9 mouse cellular contexts compared by ENCODE assay signal in genomic region chr10:45486603-45486946, GRCm38 (mm10). TPM values are rescaled to one million over a fixed set of nuclear protein-coding genes. Genes with fewer than 3 reads are reported as not detected.
DNase-seq lines count a peak whose midpoint lies in the region; ATAC-seq and TF ChIP-seq lines count a peak whose summit lies in the region.
"Had no signal": no experiment of that assay in that cellular context is flagged by ENCODE, and none has a peak within 500 bp of the region (broad histone marks: within the 10 kb centered on the region; RNA-seq: fewer than 3 reads in every experiment).

No protein-coding gene starts in this region.

- TF ChIP-seq CTCF in kidney, adult 2 months (conservative IDR thresholded peaks at IDR 0.05; ENCODE audit: insufficient read depth, insufficient read length, low read depth, low read length), result no peak
- TF ChIP-seq CTCF in cortical plate, adult 2 months (IDR thresholded peaks at IDR 0.05; ENCODE audit: extremely low read depth, insufficient read depth, low read length), result no peak

- TF ChIP-seq POLR2A in kidney, adult 2 months (IDR thresholded peaks at IDR 0.05; ENCODE audit: low read depth, low read length), result no peak
- TF ChIP-seq POLR2A in cortical plate, adult 2 months (IDR thresholded peaks at IDR 0.05; ENCODE audit: extremely low read depth, insufficient read depth, low read length), result no peak

- H3K4me2 ChIP-seq in hindbrain, embryonic 11.5 days (replicated peaks; ENCODE audit: low read depth, low read length), result peak overlapping the region; percentile 84
- peak overlapping the region; percentile 63 for H3K4me2 ChIP-seq in midbrain, embryonic 12.5 days (replicated peaks)

- no peaks in the 10 kb centered on the region for H3K4me1 ChIP-seq in kidney, adult 2 months (ENCODE audit: control insufficient read depth, insufficient read depth, low read length)
- no peaks in the 10 kb centered on the region for H3K4me1 ChIP-seq in cortical plate, adult 2 months (ENCODE audit: control insufficient read depth, insufficient read depth, low read length)
- H3K4me1 ChIP-seq in hindbrain, embryonic 11.5 days (replicated peaks; ENCODE audit: control insufficient read depth, insufficient read depth, low read length), result no peaks in the 10 kb centered on the region
- no peaks in the 10 kb centered on the region for H3K4me1 ChIP-seq in midbrain, embryonic 12.5 days

- no peaks in the 10 kb centered on the region for H3K36me3 ChIP-seq in kidney, adult 2 months (ENCODE audit: control insufficient read depth, insufficient read depth, low read length)
- H3K36me3 ChIP-seq in hindbrain, embryonic 11.5 days (ENCODE audit: control insufficient read depth, insufficient read depth, low read length), result no peaks in the 10 kb centered on the region
- H3K36me3 ChIP-seq in midbrain, embryonic 12.5 days, result no peaks in the 10 kb centered on the region

- peak overlapping the region; percentile 57; the same call in 1 of the 2 replicates for H3K4me3 ChIP-seq in kidney, adult 2 months (ENCODE audit: insufficient read depth, low read depth, low read length)
- peak overlapping the region; percentile 73 for H3K4me3 ChIP-seq in cortical plate, adult 2 months (ENCODE audit: insufficient read depth, low read length)
- H3K4me3 ChIP-seq in hindbrain, embryonic 11.5 days (ENCODE audit: low read depth, low read length), result peak overlapping the region; percentile 71
- peak overlapping the region; percentile 70 for H3K4me3 ChIP-seq in midbrain, embryonic 12.5 days

- WGBS in kidney, adult 2 months, result under 1% methylated on average over 40 of the region's 40 CpGs
- under 1% methylated on average over 40 of the region's 40 CpGs for WGBS in hindbrain, embryonic 11.5 days
- WGBS in midbrain, embryonic 12.5 days, result under 1% methylated on average over 40 of the region's 40 CpGs

- no peaks in the 10 kb centered on the region for H3K9me3 ChIP-seq in hindbrain, embryonic 11.5 days (ENCODE audit: control insufficient read depth, low read length)
- H3K9me3 ChIP-seq in midbrain, embryonic 12.5 days, result no peaks in the 10 kb centered on the region

- H3K27me3 ChIP-seq in kidney, adult 2 months (replicated peaks; ENCODE audit: control insufficient read depth, insufficient read depth, low read length), result peaks cover 5% of the 10 kb centered on the region
- no peaks in the 10 kb centered on the region for H3K27me3 ChIP-seq in hindbrain, embryonic 11.5 days (ENCODE audit: control insufficient read depth, insufficient read depth, low read length)
- H3K27me3 ChIP-seq in midbrain, embryonic 12.5 days, result no peaks in the 10 kb centered on the region

- peak overlapping the region; percentile 77 for H3K9ac ChIP-seq in hindbrain, embryonic 11.5 days (ENCODE audit: low read depth, low read length)
- peak overlapping the region; percentile 78 for H3K9ac ChIP-seq in midbrain, embryonic 12.5 days (replicated peaks)

- DNase-seq in kidney, adult 2 months, result no peak
- no peak for DNase-seq in kidney, postnatal 25 days
- no peak for DNase-seq in hindbrain, embryonic 11.5 days (ENCODE audit: low spot score)
- DNase-seq in ovary, postnatal 36 days (ENCODE audit: low spot score), result no peak
- no peak for DNase-seq in adrenal gland, adult 8-10 months
- no peak for DNase-seq in kidney, postnatal 14 days

- no peak; the same call in 1 of the 2 replicates for ATAC-seq in hindbrain, embryonic 11.5 days (ENCODE audit: low FRiP score)
- ATAC-seq in midbrain, embryonic 12.5 days (ENCODE audit: low FRiP score, low read depth), result no peak
- ATAC-seq: Patski had no signal

- no peak overlapping the region for H3K27ac ChIP-seq in kidney, adult 2 months (ENCODE audit: insufficient read depth, low read depth, low read length)
- H3K27ac ChIP-seq in cortical plate, adult 2 months (ENCODE audit: insufficient read depth, low read length), result no peak overlapping the region
- H3K27ac ChIP-seq in hindbrain, embryonic 11.5 days (ENCODE audit: low read depth, low read length), result peak overlapping the region; percentile 90; the same call in 1 of the 2 replicates
- H3K27ac ChIP-seq in midbrain, embryonic 12.5 days (replicated peaks), result peak overlapping the region; percentile 94

RNA-seq across cellular contexts. Expression of gene Lin28b, which starts 0.4 kb away (rescaled TPM):
- polyA plus RNA-seq in kidney, adult 2 months (2012; rRNA removed), result 0.01 TPM in 1 of 2 replicates, not detected in the other
- 2.6 and 3.6 TPM in 2 replicates for polyA plus RNA-seq in cortical plate, adult 2 months (2012; rRNA removed)
- 14.8 and 17.1 TPM in 2 replicates for polyA plus RNA-seq in hindbrain, embryonic 11.5 days (2014; fragmentation: Nextera tagmentation; extraction: Ambion mirVana)
- 15.6 and 20.6 TPM in 2 replicates for polyA plus RNA-seq in midbrain, embryonic 12.5 days (2016; fragmentation: Nextera tagmentation; extraction: Ambion mirVana)
- under 1 TPM in 1 of 4 experiments, not detected in 3; 0.06 TPM for total RNA-seq in adrenal gland, adult 8-10 months (2022)
- polyA plus RNA-seq: Patski had no signal

Comparison
In these comparisons a context has a peak if more than half of its experiments do, and no peak if none do; other contexts are left out.
1. H3K27ac ChIP-seq: peak in hindbrain, embryonic 11.5 days (single experiment) and midbrain, embryonic 12.5 days (single experiment); none in kidney, adult 2 months (single experiment) and cortical plate, adult 2 months (single experiment).
2. Peak in every context shown above with its lines, with median percentiles within 50 percentile points of each other: H3K4me3 ChIP-seq.